Mouse (Mus musculus) forebrain, embryonic 15.5 days (tissue): Measurements from ENCODE around the gene Zrsr1. TPM values are rescaled to one million over a fixed set of nuclear protein-coding genes. Genes with fewer than 3 reads are reported as not detected.
A peak's percentile ranks its signal among the peaks of the same experiment; 100 is the strongest.

Experiments
- ATAC-seq: fragments of 200-750 bp; cut with Nextera tagmentation; replicated peaks from 2 replicates; pipeline ENCODE4 v1.8.0; 2017; ENCODE audit warnings: mild to moderate bottlenecking, moderate TSS enrichment, moderate library complexity
- H3K27ac ChIP-seq: fragments of 300-500 bp; sonication (generic); replicated peaks from 2 replicates; pipeline ENCODE4 v1.5.1; 2015; ENCODE audit warnings: mild to moderate bottlenecking, inconsistent platforms
- H3K27me3 ChIP-seq: fragments of 300-500 bp; sonication (generic); 2 replicates; pipeline ENCODE4 v1.6.1; 2015; ENCODE audit warnings: inconsistent platforms
- H3K36me3 ChIP-seq: fragments of 300-500 bp; sonication (generic); 2 replicates; pipeline ENCODE4 v1.6.1; 2015; ENCODE audit warnings: mild to moderate bottlenecking, inconsistent platforms
- H3K4me1 ChIP-seq: fragments of 300-500 bp; sonication (generic); 2 replicates; pipeline ENCODE4 v1.6.1; 2015; ENCODE audit warnings: inconsistent platforms
- H3K4me2 ChIP-seq: fragments of 300-500 bp; sonication (generic); replicated peaks from 2 replicates; pipeline ENCODE4 v1.6.1; 2015; ENCODE audit warnings: mild to moderate bottlenecking, inconsistent platforms
- H3K4me3 ChIP-seq: fragments of 300-500 bp; sonication (generic); 2 replicates; pipeline ENCODE4 v1.5.1; 2015; ENCODE audit warnings: mild to moderate bottlenecking, inconsistent platforms
- H3K9ac ChIP-seq: fragments of 300-500 bp; sonication (generic); replicated peaks from 2 replicates; pipeline ENCODE4 v1.6.1; 2015; ENCODE audit warnings: mild to moderate bottlenecking, inconsistent platforms
- H3K9me3 ChIP-seq: fragments of 300-500 bp; sonication (generic); 2 replicates; pipeline ENCODE4 v1.6.1; 2016; ENCODE audit warnings: inconsistent platforms
- WGBS: fragments of 180-500 bp; shearing (Covaris S2); methylation state at CpG from one replicate; pipeline ENCODE4 v1.1.7; 2015; ENCODE audit warnings: mixed read lengths; 5-methylcytosine and 5-hydroxymethylcytosine counted together
- polyA plus RNA-seq: library from polyadenylated mRNA; unstranded; fragments of >200 nt; fragmentation: Nextera tagmentation; extraction: Ambion mirVana; gene quantifications from 2 replicates; pipeline ENCODE4 v1.2.1, GENCODE M21; 2015

The Zrsr1 gene
- polyA plus RNA-seq, 1 experiment from 2014 or later = 6.1 TPM

DNA sequence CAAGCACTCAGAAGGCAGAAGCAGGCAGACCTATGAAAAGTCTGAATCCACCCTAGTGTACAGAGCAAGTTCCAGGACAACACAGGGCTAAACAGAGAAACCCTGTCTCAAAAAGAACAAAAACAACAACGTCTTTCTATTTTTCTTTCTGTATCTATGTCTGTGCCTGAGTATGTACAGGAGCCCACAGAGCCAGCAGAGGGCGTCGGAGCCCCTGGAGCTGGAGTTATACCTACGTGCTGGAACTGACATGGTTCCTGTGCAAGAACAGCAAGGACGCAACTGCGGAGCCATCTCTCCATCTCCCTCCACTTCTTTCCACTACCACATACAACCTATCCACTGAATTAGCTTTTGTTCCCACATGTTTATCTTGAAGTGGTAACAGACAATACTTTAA is 21.7 kb upstream of the Zrsr1 start:
- H3K4me3 ChIP-seq = no peak overlapping the region
- H3K27me3 ChIP-seq = no peaks in the 10 kb centered on the region
- H3K9me3 ChIP-seq = no peaks in the 10 kb centered on the region
- no peaks in the 10 kb centered on the region for H3K4me1 ChIP-seq
- H3K4me2 ChIP-seq = no peak overlapping the region
- no peak for ATAC-seq
- H3K9ac ChIP-seq = no peak overlapping the region
- H3K27ac ChIP-seq = no peak overlapping the region
- 95% methylated on average over 6 of the region's 6 CpGs for WGBS
- no peaks in the 10 kb centered on the region for H3K36me3 ChIP-seq

DNA sequence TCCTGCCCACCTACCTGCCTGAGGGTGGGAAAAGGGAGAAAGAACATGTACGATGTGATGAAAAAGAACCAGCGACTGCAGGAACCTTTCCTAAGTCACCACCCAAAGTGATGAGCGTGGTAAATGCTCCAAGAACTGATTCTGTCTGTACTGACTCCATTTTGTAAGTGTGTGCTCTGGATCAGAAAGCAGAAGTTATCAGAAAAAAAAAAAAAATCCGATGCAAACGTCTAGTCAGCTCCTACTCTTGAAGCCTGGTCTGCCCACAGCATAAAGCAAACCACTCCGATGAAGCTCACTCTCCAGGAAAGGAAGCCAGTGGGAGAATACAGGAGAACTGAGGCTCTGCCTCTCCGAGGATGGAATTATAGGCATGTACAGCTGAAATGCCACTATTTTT is 19.1 kb upstream of the Zrsr1 start:
- no peak overlapping the region for H3K27ac ChIP-seq
- H3K4me3 ChIP-seq = no peak overlapping the region
- H3K9ac ChIP-seq = no peak overlapping the region
- 94% methylated on average over 7 of the region's 7 CpGs for WGBS
- H3K36me3 ChIP-seq = no peaks in the 10 kb centered on the region
- no peaks in the 10 kb centered on the region for H3K4me1 ChIP-seq
- no peaks in the 10 kb centered on the region for H3K27me3 ChIP-seq
- no peak overlapping the region for H3K4me2 ChIP-seq
- ATAC-seq = no peak
- H3K9me3 ChIP-seq = no peaks in the 10 kb centered on the region

DNA sequence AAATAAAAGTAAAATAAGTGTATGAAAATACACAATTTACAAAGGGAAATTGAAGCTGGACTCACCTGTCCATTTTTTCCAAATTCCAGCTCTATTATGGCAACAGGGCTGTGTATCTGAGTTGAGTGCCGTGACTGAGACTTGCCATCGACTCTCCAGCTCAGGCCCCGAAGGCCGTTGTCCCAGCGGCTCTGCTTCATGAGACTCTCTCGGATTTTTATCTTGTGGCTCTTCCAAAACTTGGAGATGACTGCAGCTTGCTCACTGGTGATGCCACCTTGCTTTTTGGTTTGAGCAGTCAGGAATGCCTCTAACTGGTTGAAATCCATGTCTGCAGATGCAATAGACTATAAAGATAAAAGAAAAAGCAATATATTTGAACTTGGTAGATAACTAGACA is 15.5 kb upstream of the Zrsr1 start:
- Histone ChIP-seq H3K4me2 (no peak overlapping the region), H3K36me3 (no peaks in the 10 kb centered on the region), H3K27me3 (no peaks in the 10 kb centered on the region), H3K27ac (no peak overlapping the region), H3K4me3 (no peak overlapping the region), H3K9ac (no peak overlapping the region), H3K4me1 (no peaks in the 10 kb centered on the region), H3K9me3 (no peaks in the 10 kb centered on the region)
- no peak for ATAC-seq
- 96% methylated on average over 6 of the region's 6 CpGs for WGBS

DNA sequence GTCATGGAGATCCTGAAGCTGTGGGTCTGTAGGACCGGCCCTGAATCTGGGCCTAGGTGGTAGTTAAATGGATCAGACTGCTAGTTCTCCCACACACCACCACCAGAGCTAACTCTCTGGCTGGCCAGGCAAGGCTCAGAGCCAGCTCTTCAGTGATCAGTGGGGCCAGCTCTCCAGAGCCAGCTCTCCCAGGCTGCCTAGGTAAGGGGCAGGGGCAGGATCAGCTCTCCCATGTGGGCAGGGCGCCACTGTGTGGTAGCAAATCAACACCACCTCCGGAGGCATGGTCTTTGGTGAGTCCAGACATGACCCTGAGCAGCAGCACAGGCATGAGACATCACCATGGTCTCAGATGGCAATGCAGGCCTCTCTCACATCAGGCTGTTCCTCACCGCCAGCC is 15.0 kb upstream of the Zrsr1 start:
- Histone ChIP-seq H3K9me3 (no peaks in the 10 kb centered on the region), H3K27me3 (no peaks in the 10 kb centered on the region), H3K4me1 (no peaks in the 10 kb centered on the region), H3K4me2 (no peak overlapping the region), H3K9ac (no peak overlapping the region), H3K36me3 (no peaks in the 10 kb centered on the region), H3K4me3 (no peak overlapping the region), H3K27ac (no peak overlapping the region)
- 70% methylated on average over 4 of the region's 4 CpGs for WGBS
- ATAC-seq = 0 out of 2 replicates have a peak, but pooled peaks have one; percentile 23

DNA sequence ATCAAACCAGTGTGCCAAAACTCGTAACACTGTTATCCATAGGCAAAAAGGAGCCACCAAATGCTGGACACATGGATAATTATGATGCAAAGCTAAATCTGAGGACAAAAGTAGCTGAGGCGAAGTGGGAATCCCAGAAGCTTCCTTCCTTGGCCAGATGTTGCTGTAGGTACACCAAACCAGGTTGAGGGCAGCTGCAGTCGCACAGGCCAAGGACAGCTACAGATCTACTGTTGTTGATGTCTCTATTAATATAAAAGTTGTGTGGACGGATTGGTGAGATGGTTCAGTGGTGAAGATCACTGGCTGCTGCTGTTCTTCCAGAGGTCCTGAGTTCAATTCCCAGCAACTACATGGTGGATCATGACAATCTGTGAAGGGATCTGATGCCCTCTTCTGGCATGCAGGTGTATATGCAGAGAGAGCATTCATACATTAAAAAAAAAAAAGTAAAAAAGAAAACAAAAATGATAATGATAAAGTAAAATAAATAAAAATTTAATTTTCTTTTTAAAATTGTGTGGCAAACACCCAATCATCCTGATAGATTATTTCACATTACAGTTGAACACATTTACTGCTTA is 13.9 kb upstream of the Zrsr1 start:
- WGBS = 87% methylated on average over 4 of the region's 4 CpGs
- H3K4me1 ChIP-seq = no peaks in the 10 kb centered on the region
- H3K4me2 ChIP-seq = no peak overlapping the region
- no peak overlapping the region for H3K27ac ChIP-seq
- no peak overlapping the region for H3K4me3 ChIP-seq
- H3K36me3 ChIP-seq = no peaks in the 10 kb centered on the region
- ATAC-seq = no peak
- H3K27me3 ChIP-seq = no peaks in the 10 kb centered on the region
- H3K9ac ChIP-seq = no peak overlapping the region
- H3K9me3 ChIP-seq = no peaks in the 10 kb centered on the region

DNA sequence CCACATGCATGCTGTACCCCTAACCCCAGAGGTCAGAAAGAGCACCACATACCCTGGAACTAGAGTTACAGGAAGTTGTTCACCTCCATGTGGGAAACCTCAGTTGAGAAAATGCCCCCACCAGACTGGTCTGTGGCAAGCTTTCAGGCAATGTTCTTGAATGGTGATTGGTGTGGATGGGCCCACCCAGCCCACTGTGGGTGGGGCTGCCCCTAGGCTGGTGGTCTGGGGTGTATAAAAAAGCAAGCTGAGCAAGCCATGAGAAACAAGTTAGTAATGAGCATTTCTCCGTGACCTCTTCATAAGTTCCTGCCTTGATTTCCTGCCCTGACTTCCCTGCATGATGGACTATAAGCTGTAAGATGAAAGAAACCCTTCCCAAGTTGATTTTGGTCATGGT is 9.7 kb upstream of the Zrsr1 start:
- no peak overlapping the region for H3K9ac ChIP-seq
- no peak for ATAC-seq
- WGBS = 89% methylated on average over 1 of the region's 1 CpGs
- H3K36me3 ChIP-seq = peaks cover 4% of the 10 kb centered on the region; the same call in 1 of the 2 replicates
- H3K4me3 ChIP-seq = no peak overlapping the region
- H3K4me2 ChIP-seq = no peak overlapping the region
- H3K27me3 ChIP-seq = no peaks in the 10 kb centered on the region
- H3K27ac ChIP-seq = no peak overlapping the region
- H3K9me3 ChIP-seq = 0 out of 2 replicates have a peak, but pooled peaks cover 6% of the 10 kb centered on the region
- H3K4me1 ChIP-seq = no peaks in the 10 kb centered on the region

DNA sequence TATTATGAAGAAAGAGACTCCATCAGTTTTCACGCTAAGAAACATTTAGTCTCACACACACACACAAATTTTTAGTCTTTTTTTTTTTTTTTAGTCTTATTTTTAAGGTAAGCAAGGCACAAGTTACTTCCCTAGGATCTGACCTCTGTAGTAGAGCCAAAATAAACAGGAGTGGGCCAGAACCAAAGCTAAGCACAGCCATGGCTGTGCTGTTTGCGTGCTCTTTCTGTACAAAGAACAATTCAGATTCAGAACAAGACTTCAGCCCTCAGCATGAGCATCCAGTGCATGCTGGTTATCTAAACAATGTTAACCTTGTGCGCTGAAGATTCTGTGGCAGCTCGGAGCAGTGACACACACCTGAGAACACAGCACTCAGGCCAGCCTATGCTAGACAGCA is 7.4 kb upstream of the Zrsr1 start:
- Histone ChIP-seq H3K9ac (no peak overlapping the region), H3K9me3 (0 out of 2 replicates have a peak, but pooled peaks cover 10% of the 10 kb centered on the region), H3K4me3 (no peak overlapping the region), H3K4me2 (no peak overlapping the region), H3K4me1 (no peaks in the 10 kb centered on the region), H3K36me3 (peaks cover 4% of the 10 kb centered on the region; the same call in 1 of the 2 replicates), H3K27me3 (no peaks in the 10 kb centered on the region), H3K27ac (no peak overlapping the region)
- 74% methylated on average over 4 of the region's 4 CpGs for WGBS
- no peak for ATAC-seq

DNA sequence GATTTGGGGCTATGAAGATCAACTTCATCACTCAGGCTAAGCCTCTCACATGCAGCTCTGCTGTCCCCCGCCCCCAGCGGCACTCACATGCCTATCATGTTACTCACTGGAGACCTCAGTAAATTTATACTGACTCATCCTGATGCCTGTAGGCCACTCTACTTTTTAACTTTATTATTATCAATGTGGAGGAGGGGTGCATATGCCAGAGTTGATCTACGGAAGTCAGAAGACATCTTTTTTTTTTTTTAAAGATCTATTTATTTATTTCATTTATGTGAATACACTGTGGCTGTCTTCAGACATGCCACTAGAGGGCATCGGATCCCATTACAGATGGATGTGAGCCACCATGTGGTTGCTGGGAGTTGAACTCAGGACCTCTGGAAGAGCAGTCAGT is 6.3 kb upstream of the Zrsr1 start:
- Histone ChIP-seq H3K4me2 (no peak overlapping the region), H3K4me3 (no peak overlapping the region), H3K4me1 (no peaks in the 10 kb centered on the region), H3K27me3 (no peaks in the 10 kb centered on the region), H3K9me3 (0 out of 2 replicates have a peak, but pooled peaks cover 10% of the 10 kb centered on the region), H3K9ac (no peak overlapping the region), H3K27ac (no peak overlapping the region), H3K36me3 (peaks cover 4% of the 10 kb centered on the region; the same call in 1 of the 2 replicates)
- no peak for ATAC-seq
- WGBS = 90% methylated on average over 4 of the region's 4 CpGs

DNA sequence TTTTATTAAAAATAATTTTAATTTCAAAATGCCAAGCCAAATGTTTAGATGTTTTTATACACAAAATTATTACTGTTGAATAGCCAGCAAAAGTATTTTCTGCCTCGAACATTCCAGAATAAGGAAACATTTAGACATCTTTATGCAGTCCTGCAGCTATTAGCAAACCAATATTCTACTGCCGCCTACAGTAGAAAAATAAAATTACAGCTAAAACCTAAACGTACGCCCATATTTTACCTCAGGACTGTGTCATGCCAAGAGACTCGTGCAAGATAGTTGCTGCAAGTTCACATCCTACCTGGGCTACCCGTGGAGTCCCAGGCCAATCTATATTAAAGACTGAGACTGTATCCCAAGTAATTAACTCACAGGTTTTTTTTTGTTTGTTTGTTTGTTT is 2.3 kb upstream of the Zrsr1 start:
- Histone ChIP-seq H3K9me3 (peaks cover 27% of the 10 kb centered on the region; the same call in 1 of the 2 replicates), H3K27me3 (no peaks in the 10 kb centered on the region), H3K9ac (no peak overlapping the region), H3K4me2 (no peak overlapping the region), H3K4me3 (no peak overlapping the region), H3K36me3 (peaks cover 4% of the 10 kb centered on the region; the same call in 1 of the 2 replicates), H3K27ac (no peak overlapping the region), H3K4me1 (peaks cover 8% of the 10 kb centered on the region)
- 58% methylated on average over 6 of the region's 6 CpGs for WGBS
- ATAC-seq = no peak

DNA sequence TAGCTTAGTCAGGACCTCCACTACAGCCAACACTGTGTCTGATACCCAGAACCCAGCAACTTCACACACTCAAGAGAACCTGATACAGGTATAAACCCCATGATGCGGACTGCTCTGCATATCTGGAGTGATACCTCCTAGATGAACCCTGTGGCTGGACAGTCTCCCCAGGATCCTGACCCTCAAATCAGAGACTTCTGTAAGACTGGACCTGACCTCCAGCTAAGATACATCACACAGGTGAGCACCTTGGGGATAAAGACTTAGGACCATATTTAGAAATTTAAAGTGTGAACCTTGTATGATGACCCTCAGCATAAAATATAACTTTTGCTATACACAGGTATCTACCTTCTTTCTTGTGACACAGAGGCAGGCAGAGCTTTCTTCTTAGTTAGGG is 1.3 kb upstream of the Zrsr1 start:
- peaks cover 15% of the 10 kb centered on the region for H3K4me1 ChIP-seq
- H3K9me3 ChIP-seq = peaks cover 27% of the 10 kb centered on the region; the same call in 1 of the 2 replicates
- no peak overlapping the region for H3K4me2 ChIP-seq
- no peak overlapping the region for H3K4me3 ChIP-seq
- H3K27me3 ChIP-seq = no peaks in the 10 kb centered on the region
- H3K9ac ChIP-seq = no peak overlapping the region
- WGBS = 97% methylated on average over 1 of the region's 1 CpGs
- peaks cover 4% of the 10 kb centered on the region; the same call in 1 of the 2 replicates for H3K36me3 ChIP-seq
- no peak for ATAC-seq
- H3K27ac ChIP-seq = no peak overlapping the region

DNA sequence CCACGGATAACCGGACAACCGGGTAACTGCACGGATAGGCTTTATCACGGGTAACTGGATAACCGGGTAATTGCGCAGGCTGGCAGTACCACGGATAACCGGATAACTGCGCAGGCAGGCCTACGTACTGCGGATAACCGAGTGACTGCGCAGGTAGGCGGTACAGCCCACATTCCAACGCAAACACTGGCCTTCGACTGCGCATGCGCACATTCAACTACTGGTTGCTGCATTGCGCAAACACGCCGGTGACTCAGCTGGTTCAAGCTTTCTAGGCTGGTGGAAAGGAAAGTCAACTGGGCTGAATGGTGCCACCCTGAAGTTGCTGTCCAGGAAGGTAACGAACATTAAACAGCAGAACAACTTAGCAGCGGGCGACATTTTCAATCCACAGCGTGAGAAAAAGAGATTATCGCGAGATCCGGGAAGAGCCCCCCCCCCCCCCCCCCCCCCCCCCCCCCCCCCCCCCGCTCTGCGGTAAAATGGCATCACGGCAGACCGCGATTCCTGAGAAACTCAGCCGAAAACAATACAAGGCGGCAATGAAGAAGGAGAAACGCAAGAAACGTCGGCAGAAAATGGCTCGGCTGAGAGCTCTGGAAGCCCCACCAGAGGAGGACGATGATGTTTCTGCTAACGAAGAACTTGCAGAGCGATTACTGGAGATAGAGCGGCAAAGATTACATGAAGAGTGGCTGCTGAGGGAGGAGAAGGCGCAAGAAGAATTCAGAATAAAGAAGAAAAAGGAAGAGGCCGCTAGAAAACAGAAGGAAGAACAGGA is 1.1 kb downstream of the Zrsr1 start:
- Histone ChIP-seq H3K4me3 (peak overlapping the region; percentile 54), H3K27me3 (no peaks in the 10 kb centered on the region), H3K4me2 (peak overlapping the region; percentile 63), H3K9ac (peak overlapping the region; percentile 49), H3K27ac (peak overlapping the region; percentile 74), H3K4me1 (peaks cover 28% of the 10 kb centered on the region), H3K36me3 (0 out of 2 replicates have a peak, but pooled peaks cover 2% of the 10 kb centered on the region), H3K9me3 (peaks cover 17% of the 10 kb centered on the region; the same call in 1 of the 2 replicates)
- ATAC-seq = peak; percentile 70
- 48% methylated on average over 45 of the region's 46 CpGs for WGBS

DNA sequence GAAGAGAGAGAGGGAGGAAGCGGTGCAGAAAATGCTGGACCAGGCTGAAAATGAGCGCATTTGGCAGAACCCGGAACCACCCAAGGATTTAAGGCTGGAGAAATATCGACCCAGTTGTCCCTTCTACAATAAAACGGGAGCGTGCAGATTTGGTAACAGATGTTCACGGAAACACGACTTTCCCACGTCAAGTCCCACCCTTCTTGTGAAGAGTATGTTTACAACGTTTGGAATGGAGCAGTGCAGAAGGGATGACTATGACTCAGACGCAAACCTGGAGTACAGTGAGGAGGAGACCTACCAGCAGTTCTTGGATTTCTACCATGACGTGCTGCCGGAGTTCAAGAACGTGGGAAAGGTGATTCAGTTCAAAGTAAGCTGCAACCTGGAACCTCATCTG is 1.8 kb downstream of the Zrsr1 start:
- Histone ChIP-seq H3K4me3 (peak overlapping the region; percentile 54), H3K27me3 (no peaks in the 10 kb centered on the region), H3K4me2 (peak overlapping the region; percentile 53), H3K9ac (peak overlapping the region; percentile 49), H3K36me3 (0 out of 2 replicates have a peak, but pooled peaks cover 2% of the 10 kb centered on the region), H3K4me1 (peaks cover 33% of the 10 kb centered on the region), H3K27ac (peak overlapping the region; percentile 74), H3K9me3 (peaks cover 17% of the 10 kb centered on the region; the same call in 1 of the 2 replicates)
- ATAC-seq = no peak
- 52% methylated on average over 14 of the region's 14 CpGs for WGBS
